20 mouse cellular contexts compared by ENCODE assay signal in the genomic region with DNA sequence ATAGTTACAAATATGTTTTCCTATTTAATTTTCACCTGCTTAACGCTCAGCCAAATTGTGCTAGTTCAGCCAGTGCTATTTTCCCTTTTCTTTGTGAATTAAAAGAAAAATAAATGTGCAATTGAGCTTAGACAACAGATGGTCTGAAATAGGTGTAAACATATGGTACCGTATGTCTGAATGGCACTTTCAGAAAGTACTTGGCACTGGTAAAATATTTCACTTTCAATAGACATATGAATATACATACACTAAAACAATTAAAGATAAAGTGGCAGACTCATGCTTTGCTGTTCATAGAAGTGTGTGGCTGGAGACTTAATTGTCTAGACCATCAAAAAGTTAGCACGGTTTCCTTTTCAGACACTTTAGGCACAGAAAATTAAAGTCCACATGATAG.
DNase-seq lines count a peak whose midpoint lies in the region; ATAC-seq and TF ChIP-seq lines count a peak whose summit lies in the region.
"Had no signal": no experiment of that assay in that cellular context is flagged by ENCODE, and none has a peak within 500 bp of the region (broad histone marks: within the 10 kb centered on the region; RNA-seq: fewer than 3 reads in every experiment).

No protein-coding gene starts in this region.

- peak; percentile 74 for ATAC-seq in frontal cortex, adult (ENCODE audit: low TSS enrichment)
- peak; percentile 92 for ATAC-seq in forebrain, embryonic 14.5 days
- ATAC-seq: hindbrain, postnatal 0 days had no signal

- no peak overlapping the region for H3K4me3 ChIP-seq in forebrain, embryonic 14.5 days (ENCODE audit: low read depth, low read length)
- H3K4me3 ChIP-seq: embryonic facial prominence, embryonic 10.5 days; heart, embryonic 15.5 days; hindbrain, embryonic 13.5 days had no signal

- TF ChIP-seq CTCF in brain, embryonic 14.5 days (IDR thresholded peaks at IDR 0.05; ENCODE audit: borderline replicate concordance, extremely low read depth, insufficient read depth, insufficient read length): no peak

- WGBS in forebrain, embryonic 14.5 days: 52% methylated on average over 3 of the region's 3 CpGs

- H3K9me3 ChIP-seq in forebrain, embryonic 14.5 days (replicated peaks; ENCODE audit: control insufficient read depth, low read length): no peaks in the 10 kb centered on the region
- H3K9me3 ChIP-seq: embryonic facial prominence, embryonic 10.5 days; heart, embryonic 15.5 days; hindbrain, embryonic 13.5 days had no signal

- no peaks in the 10 kb centered on the region for H3K4me1 ChIP-seq in forebrain, embryonic 14.5 days (ENCODE audit: control insufficient read depth, insufficient read depth, low read length)
- H3K4me1 ChIP-seq: embryonic facial prominence, embryonic 10.5 days; heart, embryonic 15.5 days; hindbrain, embryonic 13.5 days had no signal

- no peak for DNase-seq in frontal cortex, postnatal 10 days (ENCODE audit: low spot score in 2 of 2)
- DNase-seq in brain, embryonic 14.5 days (ENCODE audit: low read depth): peak; percentile 83
- DNase-seq in forebrain, embryonic 14.5 days (ENCODE audit: low spot score): peak; percentile 76
- peak; percentile 44 for DNase-seq in telencephalon, adult 2 months (ENCODE audit: low read depth, low spot score)
- no peak for DNase-seq in kidney, postnatal 4 days
- no peak for DNase-seq in spleen, postnatal 14 days (ENCODE audit: low spot score in 2 of 2)
- DNase-seq: adrenal gland, adult 2 months; adrenal gland, postnatal 25 days; cerebellum, adult 11-12 months; cerebellum, adult 9-11 months; gastrocnemius, postnatal 36 days; heart, adult 11 months; heart, postnatal 14 days; kidney, adult 11 months had no signal

- no peak for TF ChIP-seq POLR2A in brain, embryonic 14.5 days (IDR thresholded peaks at IDR 0.05; ENCODE audit: borderline replicate concordance, extremely low read depth, insufficient read depth, insufficient read length, poor library complexity, severe bottlenecking)

- H3K4me2 ChIP-seq in forebrain, embryonic 14.5 days (ENCODE audit: low read length): no peak overlapping the region
- H3K4me2 ChIP-seq: heart, embryonic 11.5 days; heart, embryonic 15.5 days; hindbrain, embryonic 13.5 days had no signal

- H3K9ac ChIP-seq in forebrain, embryonic 14.5 days (ENCODE audit: low read length): no peak overlapping the region
- H3K9ac ChIP-seq: heart, embryonic 15.5 days; hindbrain, embryonic 13.5 days had no signal

- H3K36me3 ChIP-seq in forebrain, embryonic 14.5 days (ENCODE audit: control insufficient read depth, insufficient read depth, low read length): no peaks in the 10 kb centered on the region
- H3K36me3 ChIP-seq: embryonic facial prominence, embryonic 10.5 days; heart, embryonic 15.5 days; hindbrain, embryonic 13.5 days had no signal

- H3K27ac ChIP-seq in forebrain, embryonic 14.5 days (ENCODE audit: low read depth, low read length): no peak overlapping the region
- H3K27ac ChIP-seq: embryonic facial prominence, embryonic 10.5 days; heart, embryonic 15.5 days; hindbrain, embryonic 13.5 days; hindbrain, postnatal 0 days had no signal

- no peaks in the 10 kb centered on the region for H3K27me3 ChIP-seq in forebrain, embryonic 14.5 days (replicated peaks; ENCODE audit: control insufficient read depth, insufficient read depth, low read length)
- H3K27me3 ChIP-seq: heart, embryonic 15.5 days; hindbrain, embryonic 13.5 days had no signal

Comparison
In these comparisons a context has a peak if more than half of its experiments do, and no peak if none do; other contexts are left out.
1. DNase-seq: peak in brain, embryonic 14.5 days (single experiment), forebrain, embryonic 14.5 days (single experiment) and telencephalon, adult 2 months (single experiment); none in frontal cortex, postnatal 10 days (0 of 2), kidney, postnatal 4 days (0 of 2) and spleen, postnatal 14 days (0 of 2).